Mouse (Mus musculus) erythroblast, embryonic 14.5 days (primary cell): Measurements from ENCODE around the gene Adamts9.

Source experiments
- GATA1 ChIP-seq: IDR thresholded peaks from 2 replicates; pipeline ENCODE4 v1.6.1; 2012; ENCODE audit warnings: low read length, inconsistent platforms, mixed read lengths
- TAL1 ChIP-seq: IDR thresholded peaks from 3 replicates; pipeline ENCODE4 v1.6.1; 2012; ENCODE audit warnings: low read length, inconsistent platforms, mixed read lengths

- TF ChIP-seq TAL1 (no peak), GATA1 (no peak)
These were observed 80.7 kb downstream of the Adamts9 start for GRCm38 (mm10) chr6:92862599-92862998.
